Mouse (Mus musculus) adrenal gland, adult 10 weeks (tissue): ENCODE measurements around the gene 5730480H06Rik. TPM values are rescaled to one million over a fixed set of nuclear protein-coding genes. Genes with fewer than 3 reads are reported as not detected.

ENCODE experiments used
- polyA plus RNA-seq: library from polyadenylated mRNA; stranded (reverse); fragments of 350-450 nt; fragmentation: Illumina TruSeq; extraction: RNeasy Lipid Tissue Mini Kit (QIAGEN cat#74804); gene quantifications from one replicate; pipeline ENCODE4 v1.2.3, GENCODE M21; 2014; ENCODE audit warnings: low read depth, low replicate concordance

The 5730480H06Rik gene
- polyA plus RNA-seq, result 20.9 TPM

GRCm38 (mm10) chr5:48327652-48328051, at the start of gene 5730480H06Rik:
Gene 5730480H06Rik (plus strand): TSS chr5:48327952.

